Comparison of ENCODE assay signal across 25 mouse cellular contexts in genomic region chr8:48596332-48596731, GRCm38 (mm10).
DNase-seq lines count a peak whose midpoint lies in the region; ATAC-seq and TF ChIP-seq lines count a peak whose summit lies in the region.
"Had no signal": no experiment of that assay in that cellular context is flagged by ENCODE, and none has a peak within 500 bp of the region (broad histone marks: within the 10 kb centered on the region; RNA-seq: fewer than 3 reads in every experiment).

No protein-coding gene starts in this region.

- H3K36me3 ChIP-seq in heart, embryonic 13.5 days: no peaks in the 10 kb centered on the region
- H3K36me3 ChIP-seq in heart, postnatal 0 days (replicated peaks; ENCODE audit: control insufficient read depth, insufficient read depth, low read length): no peaks in the 10 kb centered on the region
- H3K36me3 ChIP-seq: embryonic facial prominence, embryonic 15.5 days; G1E; hindbrain, embryonic 10.5 days had no signal

- TF ChIP-seq EP300 in heart, postnatal 0 days (IDR thresholded peaks at IDR 0.05; ENCODE audit: low read depth): no peak

- no peak for TF ChIP-seq CTCF in heart, postnatal 0 days (IDR thresholded peaks at IDR 0.05; ENCODE audit: low read depth)

- no peaks in the 10 kb centered on the region for H3K9me3 ChIP-seq in heart, embryonic 13.5 days
- H3K9me3 ChIP-seq in heart, postnatal 0 days (replicated peaks; ENCODE audit: control insufficient read depth, low read length): no peaks in the 10 kb centered on the region
- H3K9me3 ChIP-seq: embryonic facial prominence, embryonic 15.5 days; hindbrain, embryonic 10.5 days had no signal

- 46% methylated on average over 14 of the region's 14 CpGs for WGBS in heart, embryonic 13.5 days
- 42% methylated on average over 14 of the region's 14 CpGs for WGBS in heart, postnatal 0 days

- ATAC-seq in heart, embryonic 13.5 days (ENCODE audit: extremely low read depth, insufficient number of reproducible peaks, low FRiP score, low TSS enrichment): no peak
- ATAC-seq in heart, postnatal 0 days (ENCODE audit: insufficient read depth, low read depth): peak; percentile 30; the same call in 1 of the 2 replicates
- ATAC-seq: CD4-positive, CD25-positive, alpha-beta regulatory T cell, adult 4 months; intestine, embryonic 16.5 days had no signal

- H3K9ac ChIP-seq in heart, embryonic 13.5 days: no peak overlapping the region
- H3K9ac ChIP-seq in heart, postnatal 0 days (replicated peaks; ENCODE audit: low read depth, low read length): no peak overlapping the region
- H3K9ac ChIP-seq: embryonic facial prominence, embryonic 15.5 days; hindbrain, embryonic 14.5 days had no signal

- H3K27ac ChIP-seq in heart, embryonic 13.5 days (replicated peaks): no peak overlapping the region
- H3K27ac ChIP-seq in heart, postnatal 0 days (ENCODE audit: low read depth): no peak overlapping the region
- H3K27ac ChIP-seq: embryonic facial prominence, embryonic 15.5 days; hindbrain, embryonic 10.5 days; hindbrain, embryonic 14.5 days had no signal

- no peak overlapping the region for H3K4me3 ChIP-seq in heart, embryonic 13.5 days
- H3K4me3 ChIP-seq in heart, postnatal 0 days (ENCODE audit: low read depth, low read length): no peak overlapping the region
- H3K4me3 ChIP-seq: embryonic facial prominence, embryonic 15.5 days; erythroblast, embryonic 14.5 days; hindbrain, embryonic 10.5 days had no signal

- H3K4me1 ChIP-seq in heart, embryonic 13.5 days: peaks cover 24% of the 10 kb centered on the region
- H3K4me1 ChIP-seq in heart, postnatal 0 days (ENCODE audit: control insufficient read depth, insufficient read depth): peaks cover 5% of the 10 kb centered on the region; the same call in 1 of the 2 replicates

- no peaks in the 10 kb centered on the region for H3K27me3 ChIP-seq in heart, embryonic 13.5 days (replicated peaks)
- no peaks in the 10 kb centered on the region for H3K27me3 ChIP-seq in heart, postnatal 0 days (ENCODE audit: control insufficient read depth, insufficient read depth, low read length)
- H3K27me3 ChIP-seq: embryonic facial prominence, embryonic 15.5 days had no signal

- intact Hi-C loops in heart, postnatal 36 days (cut with DNase I): no loop called here
- intact Hi-C loops in heart, postnatal 25 days (cut with DNase I): no loop called here

- peak overlapping the region; percentile 28 for H3K4me2 ChIP-seq in heart, embryonic 13.5 days
- H3K4me2 ChIP-seq in heart, postnatal 0 days (ENCODE audit: low read depth, low read length): peak overlapping the region; percentile 25; the same call in 1 of the 2 replicates
- H3K4me2 ChIP-seq: embryonic facial prominence, embryonic 15.5 days; heart, embryonic 11.5 days; hindbrain, embryonic 14.5 days had no signal

- peak; percentile 10 for DNase-seq in adrenal gland, adult 2 months
- no peak for DNase-seq in adrenal gland, postnatal 10 days
- DNase-seq in heart, postnatal 36 days: no peak
- no peak for DNase-seq in heart, postnatal 0 days (ENCODE audit: low spot score)
- DNase-seq in heart, postnatal 25 days (ENCODE audit: low spot score): no peak
- peak; percentile 6 for DNase-seq in telencephalon, adult 2 months (ENCODE audit: low read depth, low spot score)
- DNase-seq in yolk sac, embryonic 10.5 days (ENCODE audit: low spot score): no peak
- DNase-seq: adrenal gland, postnatal 25 days; B cell, adult 2 months; cerebellum, adult 11 months; cerebellum, adult 8-10 months; cerebellum, postnatal 14 days; embryo, embryonic 11 days; gastrocnemius, postnatal 10 days; heart, adult 18-20 months; kidney, adult 2 months had no signal

Comparison
In these comparisons a context has a peak if more than half of its experiments do, and no peak if none do; other contexts are left out.
1. DNase-seq: peak in adrenal gland, adult 2 months (single experiment) and telencephalon, adult 2 months (single experiment); none in adrenal gland, postnatal 10 days (single experiment), heart, postnatal 36 days (0 of 2), heart, postnatal 0 days (single experiment), heart, postnatal 25 days (single experiment) and yolk sac, embryonic 10.5 days (single experiment).